Mouse (Mus musculus) liver, embryonic 16.5 days (tissue): ENCODE results near the gene Neurl1a. TPM values are rescaled to one million over a fixed set of nuclear protein-coding genes. Genes with fewer than 3 reads are reported as not detected.
A peak's percentile ranks its signal among the peaks of the same experiment; 100 is the strongest.

Experiments used
- ATAC-seq: fragments of 200-750 bp; cut with Nextera tagmentation; 2 replicates; pipeline ENCODE4 v1.8.0; 2017; ENCODE audit warnings: low read depth, mild to moderate bottlenecking, moderate number of reproducible peaks, moderate library complexity
- H3K27ac ChIP-seq: fragments of 300-500 bp; sonication (generic); 2 replicates; pipeline ENCODE4 v1.5.1; 2014; ENCODE audit warnings: mild to moderate bottlenecking, low read length
- H3K27me3 ChIP-seq: fragments of 300-500 bp; sonication (generic); 2 replicates; pipeline ENCODE4 v1.6.1; 2014; ENCODE audit warnings: low read depth, low read length, mixed read lengths; ENCODE audit not compliant: control insufficient read depth, insufficient read depth
- H3K36me3 ChIP-seq: fragments of 300-500 bp; sonication (generic); 2 replicates; pipeline ENCODE4 v1.6.1; 2014; ENCODE audit warnings: mild to moderate bottlenecking; ENCODE audit not compliant: control insufficient read depth, insufficient read depth
- H3K4me1 ChIP-seq: fragments of 300-500 bp; sonication (generic); 2 replicates; pipeline ENCODE4 v1.6.1; 2014; ENCODE audit warnings: low read depth, low read length, mixed read lengths; ENCODE audit not compliant: control insufficient read depth
- H3K4me2 ChIP-seq: fragments of 300-500 bp; sonication (generic); 2 replicates; pipeline ENCODE4 v1.6.1; 2014; ENCODE audit warnings: low read depth, low read length, mixed read lengths
- H3K4me3 ChIP-seq: fragments of 300-500 bp; sonication (generic); 2 replicates; pipeline ENCODE4 v1.5.1; 2014; ENCODE audit warnings: low read depth, mild to moderate bottlenecking, low read length
- H3K9ac ChIP-seq: fragments of 300-500 bp; sonication (generic); 2 replicates; pipeline ENCODE4 v1.6.1; 2014; ENCODE audit warnings: low read depth, low read length
- H3K9me3 ChIP-seq: fragments of 300-500 bp; sonication (generic); replicated peaks from 2 replicates; pipeline ENCODE4 v1.6.1; 2016; ENCODE audit warnings: low read length; ENCODE audit not compliant: control insufficient read depth
- WGBS: fragments of 180-500 bp; shearing (Covaris S2); extraction: QIAGEN DNeasy Blood & Tissue Kit; methylation state at CpG from one replicate; pipeline ENCODE4 v1.1.7; 2014; ENCODE audit not compliant: insufficient replicate concordance; 5-methylcytosine and 5-hydroxymethylcytosine counted together
- polyA plus RNA-seq: library from polyadenylated mRNA; unstranded; fragments of >200 nt; fragmentation: Nextera tagmentation; extraction: Ambion mirVana; gene quantifications from 2 replicates; pipeline ENCODE4 v1.2.1, GENCODE M21; 2015

Neurl1a gene
- polyA plus RNA-seq, 1 experiment from 2014 or later: 0.92 TPM

DNA sequence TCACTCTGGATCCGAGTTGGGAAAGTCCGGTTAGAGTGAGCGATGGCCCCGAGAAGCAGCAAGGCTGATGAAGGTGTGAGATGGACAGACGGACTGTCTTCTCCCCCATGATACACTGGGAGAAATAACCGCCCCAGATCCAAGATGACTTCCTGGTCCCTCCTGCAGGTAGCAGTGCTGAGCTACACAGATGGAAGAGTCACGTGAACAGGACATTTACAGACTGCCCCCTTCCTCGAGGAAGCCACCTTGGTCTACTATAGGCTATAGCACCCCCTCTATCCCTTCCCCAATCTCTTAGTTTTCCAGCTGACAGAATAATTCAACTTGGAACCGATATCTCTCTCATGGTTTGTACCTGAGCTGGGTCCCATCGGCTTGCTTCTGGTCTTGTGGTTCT lies 619 bp upstream of the Neurl1a start:
- no peaks in the 10 kb centered on the region for H3K36me3 ChIP-seq
- peak overlapping the region; percentile 79; the same call in 1 of the 2 replicates for H3K4me2 ChIP-seq
- ATAC-seq: no peak
- no peaks in the 10 kb centered on the region for H3K9me3 ChIP-seq
- no peaks in the 10 kb centered on the region; the same call in 1 of the 2 replicates for H3K4me1 ChIP-seq
- H3K9ac ChIP-seq: no peak overlapping the region
- WGBS: 17% methylated on average over 10 of the region's 10 CpGs
- H3K4me3 ChIP-seq: peak overlapping the region; percentile 56; the same call in 1 of the 2 replicates
- no peak overlapping the region for H3K27ac ChIP-seq
- H3K27me3 ChIP-seq: peaks cover 40% of the 10 kb centered on the region

DNA sequence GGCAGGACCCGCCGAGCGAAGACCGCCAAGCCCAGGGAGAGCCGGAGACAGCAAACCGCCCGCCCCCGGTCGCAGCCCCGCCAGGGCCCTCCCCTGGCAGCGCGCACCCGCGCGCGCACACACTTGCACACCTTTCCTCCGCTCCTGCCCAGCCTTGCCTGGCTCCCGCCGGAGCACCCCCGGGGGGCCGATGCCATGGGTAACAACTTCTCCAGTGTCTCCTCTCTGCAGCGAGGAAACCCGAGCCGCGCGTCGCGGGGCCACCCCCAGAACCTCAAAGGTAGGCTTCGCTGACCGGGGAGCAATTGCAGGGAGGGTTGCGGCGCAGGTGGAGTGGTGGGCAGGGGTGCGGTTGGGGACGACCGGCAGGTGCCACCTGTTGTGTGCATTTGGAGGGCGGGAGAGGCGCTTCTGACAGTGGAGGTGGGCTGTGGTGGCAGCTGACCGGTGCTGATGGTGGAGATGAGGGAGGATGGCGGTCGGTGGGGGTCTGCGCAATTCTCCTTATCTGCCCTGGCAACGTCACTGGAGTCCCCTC lies 721 bp downstream of the Neurl1a start:
- 2% methylated on average over 26 of the region's 42 CpGs for WGBS
- Histone ChIP-seq H3K4me2 (peak overlapping the region; percentile 79), H3K4me1 (no peaks in the 10 kb centered on the region; the same call in 1 of the 2 replicates), H3K9me3 (no peaks in the 10 kb centered on the region), H3K9ac (no peak overlapping the region), H3K27me3 (peaks cover 40% of the 10 kb centered on the region), H3K36me3 (no peaks in the 10 kb centered on the region), H3K4me3 (peak overlapping the region; percentile 56), H3K27ac (no peak overlapping the region)
- ATAC-seq: no peak

DNA sequence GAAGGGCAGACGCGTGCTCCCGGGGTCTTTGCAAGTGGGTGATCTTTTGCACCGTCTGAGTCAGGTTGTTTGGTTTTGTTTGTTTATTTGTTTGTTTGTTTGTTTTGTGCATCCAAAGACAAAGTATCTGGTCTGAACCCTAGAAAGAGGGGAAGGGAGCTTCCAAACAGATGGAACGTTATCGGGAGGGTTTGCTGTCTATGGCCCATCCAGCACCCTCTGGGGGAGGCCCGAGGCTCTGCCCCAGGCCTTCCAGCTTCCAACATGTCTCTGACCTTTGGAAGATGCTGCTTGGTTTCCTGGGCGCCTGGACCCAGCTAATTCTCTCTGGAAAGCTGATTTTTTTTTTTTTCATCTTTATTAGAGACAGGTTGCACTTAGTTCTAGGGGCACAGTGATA lies 1.4 kb downstream of the Neurl1a start:
- Histone ChIP-seq H3K9ac (no peak overlapping the region), H3K27me3 (peaks cover 40% of the 10 kb centered on the region), H3K4me2 (no peak overlapping the region), H3K36me3 (no peaks in the 10 kb centered on the region), H3K4me3 (no peak overlapping the region), H3K4me1 (no peaks in the 10 kb centered on the region; the same call in 1 of the 2 replicates), H3K9me3 (no peaks in the 10 kb centered on the region), H3K27ac (no peak overlapping the region)
- ATAC-seq: no peak
- WGBS: 15% methylated on average over 8 of the region's 8 CpGs

DNA sequence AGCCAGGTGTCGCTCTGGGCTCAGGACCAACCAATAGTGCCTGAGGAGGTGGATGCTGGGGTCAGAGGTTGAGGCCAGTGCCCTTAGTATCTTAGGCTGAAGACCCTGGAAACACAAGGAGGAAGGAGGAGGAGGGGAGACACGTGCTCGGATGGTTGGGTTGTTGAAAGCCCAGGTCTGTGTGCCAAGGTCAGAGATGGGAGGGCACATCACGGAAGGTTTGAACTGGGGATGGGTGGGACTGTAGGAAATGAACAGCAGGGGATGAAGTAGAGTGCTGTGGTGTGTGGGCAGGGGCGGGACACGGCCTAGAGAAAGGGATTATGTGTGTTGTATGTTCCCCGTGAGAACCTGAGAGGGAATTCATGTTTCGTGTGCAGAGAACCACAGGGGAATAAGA lies 5.6 kb downstream of the Neurl1a start:
- Histone ChIP-seq H3K9ac (no peak overlapping the region), H3K27ac (no peak overlapping the region), H3K36me3 (no peaks in the 10 kb centered on the region), H3K4me2 (no peak overlapping the region), H3K27me3 (peaks cover 19% of the 10 kb centered on the region), H3K4me3 (no peak overlapping the region), H3K4me1 (no peaks in the 10 kb centered on the region; the same call in 1 of the 2 replicates), H3K9me3 (no peaks in the 10 kb centered on the region)
- 47% methylated on average over 8 of the region's 8 CpGs for WGBS
- ATAC-seq: no peak

GRCm38 (mm10) chr19:47184736-47185135 lies 6.1 kb downstream of the Neurl1a start:
- no peak for ATAC-seq
- Histone ChIP-seq H3K4me3 (no peak overlapping the region), H3K4me1 (no peaks in the 10 kb centered on the region), H3K27ac (no peak overlapping the region), H3K4me2 (no peak overlapping the region), H3K27me3 (peaks cover 14% of the 10 kb centered on the region), H3K9ac (no peak overlapping the region), H3K9me3 (no peaks in the 10 kb centered on the region), H3K36me3 (no peaks in the 10 kb centered on the region)
- 28% methylated on average over 4 of the region's 4 CpGs for WGBS

DNA sequence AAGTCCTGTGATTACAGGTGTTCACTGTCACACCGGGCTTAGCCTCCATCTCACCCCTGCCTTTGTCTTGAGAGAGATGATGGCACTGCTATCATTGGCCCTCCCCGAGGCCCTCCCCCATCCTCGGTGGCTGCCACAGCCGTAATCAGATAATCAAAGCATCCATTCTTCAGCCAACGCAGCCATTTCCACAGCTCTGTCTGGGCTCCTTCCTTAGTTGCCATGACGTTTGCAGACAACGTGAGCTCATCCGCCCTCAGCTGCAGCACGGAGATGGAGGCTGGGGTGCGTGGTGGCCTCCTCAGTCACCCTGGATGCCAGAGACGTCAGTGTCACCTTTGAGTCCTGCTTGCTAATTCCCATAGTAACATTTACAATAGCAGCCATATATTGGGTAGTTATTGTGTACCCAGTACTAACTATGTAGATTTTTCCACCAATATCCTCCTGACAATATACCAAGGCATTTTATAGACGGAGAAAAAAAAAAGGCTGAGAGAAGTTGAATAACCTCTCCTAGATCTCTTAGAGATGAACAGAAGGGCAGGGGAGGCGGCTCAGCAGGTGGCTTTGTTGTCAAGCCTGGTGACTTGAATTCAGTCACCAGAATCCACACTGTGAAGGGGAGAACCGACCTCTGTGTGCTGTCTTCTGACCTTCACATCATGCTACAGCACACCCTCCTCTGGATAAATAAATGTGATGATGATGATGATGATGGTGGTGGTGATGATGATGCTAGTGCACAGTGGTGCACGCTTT lies 8.1 kb downstream of the Neurl1a start:
- Histone ChIP-seq H3K9ac (no peak overlapping the region), H3K4me2 (no peak overlapping the region), H3K4me1 (no peaks in the 10 kb centered on the region), H3K9me3 (no peaks in the 10 kb centered on the region), H3K36me3 (no peaks in the 10 kb centered on the region), H3K4me3 (no peak overlapping the region), H3K27me3 (no peaks in the 10 kb centered on the region; the same call in 1 of the 2 replicates), H3K27ac (no peak overlapping the region)
- WGBS: 37% methylated on average over 15 of the region's 15 CpGs
- ATAC-seq: no peak

DNA sequence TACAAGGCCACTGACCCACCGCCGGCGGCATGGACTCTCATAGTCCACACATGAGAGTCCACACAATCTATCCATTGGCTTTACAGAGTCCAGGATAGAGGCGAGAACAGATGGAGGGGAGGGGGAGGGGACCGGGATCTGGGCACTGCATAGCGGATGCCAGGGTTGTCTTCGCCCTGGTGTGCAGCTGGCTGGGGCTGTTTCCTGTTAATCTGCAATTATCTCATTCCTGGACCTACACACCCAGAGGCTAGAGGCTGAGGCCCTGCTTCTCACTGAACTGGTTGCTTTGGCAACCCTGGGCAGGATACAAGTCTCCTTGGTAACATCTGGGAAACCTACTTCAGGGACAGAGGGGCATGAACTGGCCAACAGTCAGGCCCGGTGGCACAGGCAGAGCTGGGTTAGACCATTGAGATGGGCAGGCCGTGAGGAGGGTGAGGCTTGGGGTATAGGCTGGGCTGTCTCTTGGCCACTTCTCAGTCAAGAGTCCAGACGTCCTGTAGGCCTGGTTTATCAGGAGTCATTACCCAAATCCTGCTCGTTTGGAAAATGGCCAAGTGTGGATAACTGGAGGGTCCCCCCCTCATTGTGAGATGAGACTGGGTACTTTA lies 10.0 kb downstream of the Neurl1a start:
- no peaks in the 10 kb centered on the region for H3K4me1 ChIP-seq
- no peak for ATAC-seq

GRCm38 (mm10) chr19:47192158-47192557 lies 13.5 kb downstream of the Neurl1a start:
- no peak overlapping the region for H3K9ac ChIP-seq
- H3K9me3 ChIP-seq: no peaks in the 10 kb centered on the region
- no peak for ATAC-seq
- H3K36me3 ChIP-seq: no peaks in the 10 kb centered on the region
- no peak overlapping the region for H3K4me2 ChIP-seq
- WGBS: 80% methylated on average over 5 of the region's 5 CpGs
- no peaks in the 10 kb centered on the region for H3K27me3 ChIP-seq
- H3K27ac ChIP-seq: no peak overlapping the region
- no peaks in the 10 kb centered on the region for H3K4me1 ChIP-seq
- no peak overlapping the region for H3K4me3 ChIP-seq

More for the DNA sequence above, 10.0 kb downstream of the Neurl1a start:
- H3K27me3 ChIP-seq: no peaks in the 10 kb centered on the region
- no peak overlapping the region for H3K4me2 ChIP-seq
- 66% methylated on average over 11 of the region's 11 CpGs for WGBS
- no peak overlapping the region for H3K9ac ChIP-seq
- no peak overlapping the region for H3K4me3 ChIP-seq
- no peaks in the 10 kb centered on the region for H3K9me3 ChIP-seq
- no peaks in the 10 kb centered on the region for H3K36me3 ChIP-seq
- no peak overlapping the region for H3K27ac ChIP-seq
